Mouse (Mus musculus) frontal cortex, postnatal 10 days (tissue): ENCODE results near the gene Alg14.

Experiments
- DNase-seq, 2 experiments: peaks; one replicate each; pipeline ENCODE4 v3.0.0; 2022; ENCODE audit warnings: low spot score in 2 of 2, mixed read lengths in 1 of 2

The Alg14 gene

DNA sequence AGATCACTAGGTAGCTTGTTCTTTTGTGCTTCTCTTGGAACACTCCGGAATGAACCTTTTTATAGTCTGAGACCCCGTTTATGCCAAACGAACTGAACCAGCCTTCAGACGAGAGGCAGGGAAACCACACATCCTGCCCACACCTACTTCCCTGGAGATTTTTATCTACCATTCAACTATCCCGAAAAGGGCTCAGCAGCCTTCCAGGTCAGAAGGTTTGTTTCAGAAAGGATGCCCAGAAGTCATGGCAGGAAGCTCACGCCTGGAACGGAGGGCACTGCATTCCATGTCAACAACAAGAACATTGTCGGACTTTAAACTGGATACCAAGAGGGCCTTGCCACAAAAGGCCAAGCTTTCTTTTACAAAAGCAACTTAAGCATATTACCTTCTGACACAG, 73.6 kb downstream of the Alg14 start:
- no peak for DNase-seq

DNA sequence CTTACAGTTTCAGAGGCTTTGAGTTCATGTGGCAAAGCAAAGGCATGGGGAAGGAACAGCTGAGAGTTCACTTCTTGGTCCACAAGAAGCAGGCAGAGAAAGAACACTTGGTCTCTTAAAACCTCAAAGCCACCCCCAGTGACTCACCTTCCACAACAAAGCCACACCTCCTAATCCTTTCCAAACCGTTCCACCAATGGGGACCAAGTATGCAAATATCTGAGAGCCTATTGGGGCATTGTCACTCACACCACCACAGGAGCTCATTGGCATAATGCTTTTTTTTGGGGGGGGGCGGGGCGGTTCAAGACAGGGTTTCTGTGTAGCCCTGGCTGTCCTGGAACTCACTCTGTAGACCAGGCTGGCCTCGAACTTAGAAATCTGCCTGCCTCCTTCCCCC, 77.0 kb downstream of the Alg14 start:
- no peak for DNase-seq

DNA sequence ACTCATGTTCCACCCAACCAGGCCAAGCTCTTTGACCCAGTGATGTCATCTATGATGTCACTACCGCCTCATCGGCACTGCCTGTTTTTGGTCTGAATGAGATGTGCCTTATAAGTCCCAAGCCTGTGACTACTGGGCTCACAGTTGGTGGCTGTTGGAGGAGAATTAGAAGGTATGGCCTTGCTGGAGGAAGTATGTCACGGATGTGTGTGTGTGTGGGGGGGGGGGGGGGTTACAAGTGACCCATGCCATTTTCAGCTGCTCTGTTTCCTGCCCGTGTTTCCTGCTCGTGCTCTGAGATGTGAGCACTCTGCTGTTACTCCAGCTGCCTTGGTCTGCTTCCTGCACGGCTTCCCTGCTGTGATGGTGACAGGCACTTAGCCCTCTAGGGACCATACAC, 77.9 kb downstream of the Alg14 start:
- no peak for DNase-seq

DNA sequence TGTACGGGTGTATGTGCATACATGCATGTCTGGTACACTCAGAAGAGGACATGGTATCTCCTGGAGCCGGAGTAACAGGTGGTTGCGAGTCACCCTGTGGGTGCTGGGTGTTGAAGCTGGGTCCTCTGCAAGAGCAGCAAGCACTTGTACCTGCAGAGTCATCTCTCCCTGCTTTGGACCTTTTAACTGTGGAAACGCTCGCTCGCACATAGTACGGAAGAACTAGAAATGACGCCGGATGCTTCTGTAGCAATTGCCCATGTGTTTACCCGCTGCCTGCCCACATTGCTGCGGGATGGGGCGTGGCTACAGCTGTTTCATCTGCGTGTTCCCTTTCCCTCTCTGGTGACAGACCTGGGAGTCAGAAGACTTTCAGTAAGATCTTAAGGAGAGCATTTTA, 78.7 kb downstream of the Alg14 start:
- no peak for DNase-seq

DNA sequence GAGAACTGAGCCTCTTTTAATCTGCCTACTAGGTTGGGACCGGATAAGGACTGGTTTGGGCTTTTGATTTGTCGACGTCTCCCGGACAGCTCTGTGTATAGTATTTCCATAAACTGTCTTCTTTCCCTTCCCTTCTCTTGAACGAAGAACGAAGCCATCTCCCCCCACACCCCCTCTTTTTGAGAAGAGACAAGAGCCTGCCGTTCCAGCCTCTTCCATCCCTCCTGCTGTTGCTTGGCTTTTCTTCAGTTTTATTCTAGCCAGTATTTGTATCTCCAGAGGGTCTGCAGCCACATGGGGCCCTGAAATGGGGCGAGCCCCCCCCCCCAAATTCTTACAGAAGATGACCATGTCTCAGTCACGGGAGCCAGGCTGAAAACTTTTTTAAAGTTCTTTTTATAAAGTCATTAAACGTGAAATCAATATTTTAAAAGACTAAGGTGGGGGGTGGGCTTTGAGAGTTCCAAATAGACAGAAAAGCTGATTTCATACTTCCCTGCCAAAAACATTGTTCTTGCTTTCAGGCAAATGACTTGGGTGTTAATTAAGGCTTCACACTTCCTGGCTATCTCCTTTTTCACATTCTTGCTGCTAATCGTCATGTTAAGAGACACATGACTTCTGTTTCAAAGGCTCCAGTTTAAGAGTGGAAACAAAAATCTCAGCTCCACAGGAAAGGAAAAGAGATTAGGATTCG, 79.4 kb downstream of the Alg14 start:
- no peak for DNase-seq

DNA sequence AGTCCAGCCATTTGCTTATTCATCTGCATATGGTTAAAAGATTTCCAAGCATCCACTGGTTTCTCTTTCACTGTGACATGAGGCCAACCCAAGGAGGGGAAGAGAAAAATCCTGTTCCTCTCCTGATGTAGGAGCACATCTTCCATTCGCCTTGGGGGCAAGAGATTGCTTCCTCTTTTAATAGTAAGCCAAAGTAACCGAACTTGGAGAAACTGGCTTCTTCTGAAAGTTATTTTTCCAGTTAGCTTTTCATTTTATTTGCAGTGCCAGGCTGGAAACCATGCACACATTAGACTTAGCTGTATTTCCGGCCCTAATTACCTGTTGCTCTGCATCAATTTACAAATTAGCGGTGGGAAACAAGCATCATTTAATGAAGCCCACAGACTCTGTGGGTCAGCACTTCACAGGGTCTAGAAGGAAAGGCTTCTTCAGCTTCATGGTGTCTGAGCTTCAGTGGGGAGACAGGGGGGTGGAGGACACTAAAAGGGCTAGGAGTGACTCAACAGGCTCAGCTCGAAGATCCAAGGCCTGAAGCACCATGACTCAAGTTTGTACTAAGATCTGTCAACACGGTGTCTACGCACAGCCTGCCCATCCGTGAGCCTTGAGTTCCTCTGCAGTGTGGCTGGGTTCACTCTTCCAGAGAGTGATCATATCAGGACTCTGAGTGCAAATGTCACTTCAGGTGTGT, 80.1 kb downstream of the Alg14 start:
- no peak for DNase-seq

DNA sequence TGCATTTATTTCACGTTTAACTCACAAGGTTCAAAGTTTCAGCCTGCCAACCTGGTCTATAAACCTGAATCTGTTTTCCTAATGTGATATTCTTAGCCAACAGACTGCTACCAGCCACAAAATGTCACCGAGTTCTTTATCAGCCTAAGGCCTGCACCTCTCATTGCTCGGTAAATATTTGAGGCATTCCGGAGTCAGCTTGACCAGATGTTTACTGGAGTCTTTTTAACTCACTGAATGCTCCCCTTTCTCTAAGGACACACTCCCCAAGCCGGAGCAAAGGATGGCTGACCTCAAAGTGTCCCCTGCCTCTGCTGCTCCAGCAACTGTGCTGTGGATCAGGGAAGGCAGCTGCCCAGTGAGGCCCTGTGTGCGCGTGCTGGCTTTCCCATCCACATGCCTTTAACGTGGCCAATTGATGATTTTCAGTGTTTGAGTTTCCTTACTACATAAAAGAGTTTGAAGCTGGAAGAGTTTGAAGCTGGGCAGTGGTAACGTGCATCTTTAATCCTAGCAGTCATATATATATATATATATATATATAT, 82.4 kb downstream of the Alg14 start:
- no peak for DNase-seq

DNA sequence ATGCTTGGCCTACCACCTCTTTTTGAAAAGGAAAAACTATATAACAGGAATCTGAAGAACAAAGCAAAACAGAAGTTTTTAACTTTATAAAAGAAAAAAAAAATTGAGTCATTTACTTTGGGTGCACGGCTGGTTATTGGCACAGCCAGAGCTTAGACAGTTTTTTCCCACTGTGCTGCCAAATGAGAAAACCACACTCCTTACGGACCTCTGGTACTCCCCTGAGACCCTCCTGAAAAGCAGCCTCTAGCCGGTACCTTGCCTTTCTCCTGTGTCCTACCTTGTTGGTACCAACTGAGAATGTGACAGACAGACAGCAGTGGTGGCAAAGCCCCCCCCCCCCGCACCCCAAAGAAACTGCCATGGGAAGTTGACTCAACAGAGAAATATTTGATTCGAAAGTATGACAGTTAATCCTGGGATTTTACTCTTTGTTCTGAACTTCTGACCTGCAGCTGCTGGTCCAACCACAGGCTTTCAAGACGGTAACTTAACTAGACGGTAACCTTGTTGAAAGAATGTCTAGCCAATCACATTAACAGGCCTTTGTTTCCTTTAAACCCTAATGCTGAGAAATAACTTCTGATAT, 84.1 kb downstream of the Alg14 start:
- no peak for DNase-seq

DNA sequence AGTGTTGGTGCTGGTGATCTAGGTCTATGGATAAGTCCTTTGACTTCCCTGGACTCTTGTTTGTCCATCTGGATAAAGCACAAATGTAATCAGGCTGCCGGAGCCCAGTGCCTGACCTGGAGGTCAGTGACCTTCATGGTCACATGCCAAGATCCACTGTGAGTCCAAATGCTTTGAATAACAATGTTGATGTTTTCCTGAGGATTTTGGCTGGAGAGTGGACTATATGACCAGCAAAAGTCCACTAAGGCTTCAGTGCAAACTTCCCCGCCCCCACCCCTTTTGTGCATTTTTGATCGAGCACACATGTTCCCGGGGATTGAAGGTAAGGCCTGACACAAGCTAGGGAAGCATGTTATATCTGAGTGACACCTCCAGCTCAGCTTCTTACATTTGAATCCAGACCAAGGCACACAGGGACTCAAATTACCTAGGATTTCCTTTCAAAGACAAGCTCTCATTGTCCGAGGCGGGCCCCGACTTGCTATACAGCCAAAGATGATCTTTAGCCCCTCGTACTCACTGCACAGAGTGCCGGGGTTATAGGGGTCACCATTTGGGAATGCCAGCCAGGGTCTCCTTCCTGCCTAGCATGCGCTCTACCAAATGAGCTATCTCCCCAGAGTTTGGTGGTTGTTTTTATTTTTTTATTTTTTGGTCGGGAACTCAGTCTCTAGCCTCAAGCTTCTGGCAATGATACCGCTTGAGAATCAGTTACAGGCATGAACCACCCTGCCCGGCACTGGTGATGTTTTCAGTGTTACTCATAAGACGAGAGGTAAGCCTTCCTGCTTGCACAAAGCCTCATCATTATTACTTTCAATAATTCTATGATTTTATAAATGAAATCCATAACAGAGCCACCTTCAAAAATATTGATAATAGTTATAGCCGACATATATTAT, 87.4 kb downstream of the Alg14 start:
- no peak for DNase-seq

DNA sequence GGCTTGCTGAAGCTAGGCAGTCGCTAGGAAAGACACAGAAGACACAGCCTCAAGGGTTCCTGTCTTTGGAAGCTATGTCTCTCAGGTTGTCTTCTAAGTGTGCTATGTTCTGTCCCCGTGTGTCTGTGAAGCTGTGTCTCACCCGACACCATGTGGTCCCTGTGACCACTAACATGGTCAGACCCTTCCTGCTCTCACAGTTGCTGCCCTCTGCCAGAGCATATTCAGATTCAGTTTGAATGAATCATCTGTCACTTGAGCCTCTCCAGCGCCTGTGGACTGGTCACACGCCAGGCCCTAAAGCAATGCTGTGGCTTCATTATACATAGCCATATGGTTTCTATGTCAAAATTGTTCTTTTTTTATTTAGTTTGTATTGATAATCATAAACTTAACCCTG, 88.1 kb downstream of the Alg14 start:
- no peak for DNase-seq

DNA sequence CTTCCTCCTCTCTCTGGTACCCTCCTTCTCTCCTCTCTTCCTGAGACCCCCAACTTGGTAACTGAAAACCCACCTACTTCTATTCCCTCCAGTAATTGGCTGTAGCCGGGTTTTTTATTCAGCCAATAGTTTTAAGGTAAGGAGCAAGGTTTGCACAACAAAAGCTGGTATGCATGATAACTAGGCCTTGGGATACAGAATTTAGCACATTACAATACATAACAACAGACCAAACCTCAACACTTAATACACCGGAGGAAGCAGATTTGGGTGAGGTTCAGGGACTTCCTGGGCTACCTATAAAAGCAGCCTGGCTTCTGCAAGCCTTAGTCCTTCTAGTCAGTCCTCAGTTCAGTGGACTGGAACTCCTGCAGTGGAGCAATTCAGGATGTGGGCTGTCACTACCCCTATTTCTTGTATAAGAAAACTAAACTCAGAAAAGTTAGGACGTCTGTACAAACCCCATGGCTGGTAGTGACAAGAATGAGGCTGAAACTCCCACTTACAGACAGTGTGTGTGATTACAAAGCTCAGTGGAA, 96.0 kb downstream of the Alg14 start:
- DNase-seq = no peak

DNA sequence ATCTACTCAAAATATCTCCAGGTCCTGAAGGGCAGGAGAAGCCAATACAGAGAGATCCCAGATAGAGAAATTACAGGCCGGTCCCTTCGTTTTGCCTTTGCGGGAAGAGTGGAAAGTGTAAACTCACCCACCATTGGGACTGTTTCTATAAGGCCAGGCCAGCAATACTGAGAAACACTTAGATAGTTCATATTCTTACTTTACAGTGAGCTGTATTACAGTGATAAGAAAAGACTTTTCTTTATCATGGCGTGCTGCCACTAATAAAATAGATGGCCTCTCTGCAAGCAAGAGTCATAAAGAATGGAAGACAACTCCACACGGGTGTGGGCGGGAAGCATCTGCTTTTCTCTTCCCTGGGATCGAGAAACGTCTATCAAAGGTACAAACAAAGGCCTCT, 97.8 kb downstream of the Alg14 start:
- DNase-seq = no peak

DNA sequence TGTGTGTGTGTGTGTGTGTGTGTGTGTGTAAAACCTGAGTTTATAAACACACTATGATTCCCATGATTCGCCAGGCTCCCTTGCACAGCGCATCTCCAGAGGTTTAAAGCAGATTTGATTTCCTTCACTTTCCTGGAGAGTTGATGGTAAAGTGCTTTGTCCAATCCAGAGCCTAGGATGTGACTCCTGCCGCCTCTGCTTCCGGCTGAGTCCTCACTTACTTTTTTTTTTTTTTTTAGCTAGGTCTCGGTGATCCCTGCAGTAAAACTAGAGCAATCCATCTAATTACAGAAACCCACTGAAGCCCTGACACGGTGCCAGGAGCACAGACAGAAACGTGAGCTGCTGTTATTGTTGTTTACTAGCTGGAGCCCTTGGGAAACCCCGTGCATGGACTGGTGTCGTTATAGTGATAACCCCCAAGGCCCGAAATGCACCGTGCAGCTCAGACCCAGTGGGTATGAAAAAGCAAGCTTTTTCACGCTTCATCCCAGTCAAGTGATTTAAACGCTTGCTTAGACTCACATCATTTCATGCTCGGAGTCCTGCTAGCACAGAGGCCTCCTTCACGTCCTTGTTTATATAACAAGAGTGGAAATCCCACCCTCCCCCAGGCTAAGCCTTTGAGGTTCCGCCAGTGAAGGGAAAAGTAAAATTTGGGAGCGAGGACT, 98.4 kb downstream of the Alg14 start:
- no peak for DNase-seq

DNA sequence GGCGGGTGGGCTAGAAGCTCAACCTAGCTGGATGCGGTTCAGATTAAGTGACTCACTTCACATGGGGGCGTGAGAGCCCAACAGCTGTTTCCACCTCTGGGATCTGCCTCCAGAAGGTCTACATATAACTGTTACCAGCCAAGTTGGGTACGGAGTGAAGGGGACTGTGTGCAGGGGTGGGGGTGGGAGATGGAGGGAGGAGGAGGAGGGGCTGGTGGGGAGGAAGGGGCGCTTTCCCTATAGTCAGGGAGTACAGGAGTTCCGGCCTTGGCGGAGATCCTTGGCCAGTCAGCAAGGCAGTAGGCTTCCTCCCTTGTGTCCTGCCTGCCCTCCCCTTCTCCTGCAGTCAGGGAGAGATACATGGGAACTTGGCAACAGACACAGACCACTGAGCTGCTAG, 99.2 kb downstream of the Alg14 start:
- no peak for DNase-seq

DNA sequence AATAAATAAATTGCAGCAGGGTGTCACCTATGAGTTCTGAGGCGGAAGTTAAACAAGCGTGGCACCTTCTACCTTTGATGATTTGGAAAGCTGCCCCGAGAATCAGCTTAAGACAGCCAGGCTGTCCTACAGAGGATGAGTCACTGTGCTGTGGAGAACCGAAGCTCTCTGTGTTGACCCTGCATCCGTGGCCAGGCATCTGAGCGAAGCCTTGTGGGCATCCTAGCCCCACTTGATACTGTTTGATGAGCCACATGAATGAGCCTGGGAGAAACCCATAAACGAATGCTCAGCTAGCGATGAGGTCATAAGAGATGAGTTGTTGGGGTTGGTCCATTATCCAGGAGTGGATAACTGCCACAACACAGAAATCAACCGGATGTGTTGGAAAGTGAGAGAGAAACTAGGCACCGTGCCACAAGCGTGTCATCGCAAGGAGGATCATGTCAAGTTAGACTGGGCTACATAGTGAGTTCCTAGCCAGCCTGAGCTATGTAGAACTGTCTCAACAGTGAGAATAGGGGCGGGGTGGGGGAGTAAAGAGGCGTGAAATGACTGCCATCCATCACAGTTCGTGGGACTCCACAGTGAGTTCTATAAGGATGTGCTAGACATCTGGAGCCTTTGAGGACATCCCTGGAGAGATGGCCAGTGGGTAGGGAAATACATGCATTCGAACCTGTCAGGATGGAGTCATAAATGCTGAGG, 104.2 kb downstream of the Alg14 start:
- DNase-seq = no peak

DNA sequence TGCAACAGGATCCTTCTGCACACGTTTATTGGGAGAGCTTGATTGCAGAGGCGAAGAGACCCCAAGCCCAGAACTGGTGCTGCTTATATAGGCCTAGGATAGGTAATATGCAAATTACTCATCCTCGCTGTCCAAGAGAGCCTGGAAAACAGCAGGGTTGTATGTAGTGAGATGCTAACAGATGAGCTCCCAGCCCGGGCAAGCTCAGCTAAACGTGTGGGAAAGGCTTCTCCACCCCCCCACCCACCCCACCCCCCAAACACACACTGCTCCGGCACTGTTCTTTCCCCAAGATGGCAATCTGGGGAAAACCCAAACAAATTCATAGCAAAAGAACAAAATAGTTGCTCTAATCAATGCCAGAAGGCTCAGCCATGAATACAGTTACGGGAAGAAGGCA, 105.0 kb downstream of the Alg14 start:
- no peak for DNase-seq

DNA sequence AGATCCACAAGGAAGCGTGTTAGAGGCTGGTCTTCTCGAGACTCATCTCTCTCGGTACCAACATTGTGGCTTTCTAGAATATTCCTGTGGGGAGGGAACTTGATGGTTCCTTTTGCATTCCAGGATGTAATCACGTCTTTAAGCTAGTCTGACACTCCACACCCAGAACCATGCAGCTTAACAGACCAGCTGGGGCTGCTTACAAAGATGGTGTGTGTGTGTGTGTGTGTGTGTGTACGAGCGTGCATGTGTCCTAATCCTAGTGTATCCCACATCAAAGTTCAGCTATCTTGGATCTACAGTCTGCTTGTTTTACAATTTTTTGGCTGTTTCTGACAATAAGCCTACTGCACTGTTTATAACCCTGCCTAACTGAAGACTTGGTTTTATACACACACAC, 105.4 kb downstream of the Alg14 start:
- DNase-seq = no peak

DNA sequence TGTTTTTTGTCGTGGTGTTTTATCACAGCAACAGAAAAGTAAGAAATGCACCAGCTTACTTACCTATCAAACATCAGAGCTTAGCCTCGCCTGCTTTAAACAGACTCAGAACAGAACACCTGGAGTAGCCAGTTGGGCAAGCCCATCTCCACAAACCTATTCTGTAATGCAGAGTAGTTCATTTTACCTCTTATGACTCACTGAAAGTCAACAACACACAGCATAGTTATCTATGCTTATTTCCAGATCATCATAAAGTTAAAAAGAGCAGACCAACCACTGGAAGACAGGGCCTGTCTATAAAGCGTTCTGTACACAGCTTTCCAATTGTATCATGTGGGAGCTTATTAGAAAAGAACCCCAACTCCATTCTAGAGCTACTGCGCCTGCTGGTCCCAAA, 109.8 kb downstream of the Alg14 start:
- DNase-seq = no peak

DNA sequence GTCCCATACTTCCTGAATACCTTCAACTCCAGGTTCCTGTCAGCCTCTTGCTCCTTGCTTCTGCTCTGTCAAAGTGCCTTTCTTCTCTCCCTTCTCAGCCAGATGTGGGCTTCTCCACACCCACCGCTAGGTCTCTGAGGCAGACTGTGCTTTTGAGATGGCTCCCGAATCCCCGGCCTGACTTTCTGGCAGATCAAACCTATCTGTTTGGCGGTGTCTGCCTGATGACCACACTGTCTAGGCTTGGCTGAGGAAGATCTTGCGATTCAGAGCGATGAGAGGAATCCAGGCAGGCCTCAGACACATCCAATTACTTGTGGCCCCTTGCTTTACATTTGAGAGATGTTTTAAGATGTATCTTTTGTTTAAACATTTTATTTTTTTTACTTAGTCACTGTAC, 110.5 kb downstream of the Alg14 start:
- no peak for DNase-seq

DNA sequence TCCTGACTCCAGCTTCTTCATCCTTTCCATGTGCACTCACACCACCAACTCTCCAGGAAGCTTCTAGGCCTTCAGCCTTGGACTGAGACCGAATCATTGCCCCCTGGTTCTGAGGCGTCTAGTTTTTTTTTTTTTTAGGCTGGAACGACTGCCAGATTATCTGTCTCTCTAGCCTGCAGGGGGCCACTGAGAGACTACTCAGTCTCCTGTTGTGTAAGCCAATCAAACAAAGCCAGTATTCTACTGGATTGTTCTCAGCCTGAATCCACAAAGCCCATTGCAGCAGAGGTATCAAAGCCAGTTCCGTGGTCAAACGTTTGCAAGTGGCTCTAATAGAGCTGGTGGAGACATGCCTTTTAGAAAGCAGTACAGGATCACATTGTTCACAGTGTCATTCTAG, 111.9 kb downstream of the Alg14 start:
- DNase-seq = no peak

DNA sequence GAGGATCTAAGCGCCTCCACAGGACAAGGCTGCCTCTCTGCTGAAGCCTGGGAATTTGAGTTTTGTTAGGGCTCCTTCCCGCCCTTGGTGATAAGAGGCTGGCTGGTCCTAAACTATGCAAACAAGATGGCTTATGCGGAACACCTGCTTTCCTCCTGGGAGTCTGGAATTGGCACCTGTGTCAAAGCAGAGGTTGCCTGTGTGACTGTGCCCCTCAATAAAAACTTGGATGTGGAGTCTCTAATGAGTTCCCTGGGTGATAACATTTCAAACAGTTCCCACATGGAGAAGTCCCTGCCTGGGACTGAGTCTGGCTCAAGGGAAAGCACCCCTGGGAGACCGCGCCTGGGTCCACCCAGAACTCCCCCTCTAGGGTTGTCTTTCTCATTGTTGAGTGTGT, 113.5 kb downstream of the Alg14 start:
- no peak for DNase-seq
